ENCODE assay signal across 8 mouse cellular contexts in the genomic region with DNA sequence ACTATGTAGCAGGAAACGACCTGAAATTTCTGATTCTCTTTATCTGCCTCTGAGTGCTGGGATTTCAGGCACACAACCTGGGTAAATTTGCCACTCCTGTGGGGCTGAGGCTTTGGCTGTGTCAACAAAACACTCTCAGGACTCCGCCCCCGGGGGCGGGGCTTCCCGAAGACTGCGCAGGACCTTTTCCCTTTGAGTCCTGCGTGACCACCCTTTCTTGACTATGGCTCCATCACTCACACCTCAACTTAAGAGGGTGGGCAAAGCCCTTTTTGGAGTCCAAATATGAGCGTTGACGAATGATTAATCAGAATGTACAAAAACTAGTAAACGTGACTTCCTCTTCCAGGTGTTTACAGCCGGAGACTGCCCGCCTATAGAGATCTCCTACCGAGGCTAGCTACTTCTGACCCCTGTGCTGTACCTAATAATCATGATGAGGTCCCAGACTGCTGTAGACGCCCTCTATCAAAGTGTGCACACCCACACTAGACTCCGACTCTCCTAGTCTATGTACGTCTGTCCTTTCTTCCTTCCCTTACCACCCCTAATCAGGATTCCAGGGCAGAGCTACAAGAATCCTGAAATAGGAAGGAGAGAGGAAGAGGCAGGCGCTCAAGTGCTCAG. TPM values are rescaled to one million over a fixed set of nuclear protein-coding genes. Genes with fewer than 3 reads are reported as not detected.
A peak's percentile ranks its signal among the peaks of the same experiment; 100 is the strongest.
DNase-seq lines count a peak whose midpoint lies in the region; ATAC-seq and TF ChIP-seq lines count a peak whose summit lies in the region.

No protein-coding gene starts in this region.

- H3K36me3 ChIP-seq in embryonic facial prominence, embryonic 10.5 days (replicated peaks) = peaks cover 36% of the 10 kb centered on the region
- peaks cover 22% of the 10 kb centered on the region for H3K36me3 ChIP-seq in heart, postnatal 0 days (replicated peaks; ENCODE audit: control insufficient read depth, insufficient read depth, low read length)
- H3K36me3 ChIP-seq in lung, embryonic 16.5 days (ENCODE audit: control insufficient read depth, insufficient read depth, low read length) = peaks cover 18% of the 10 kb centered on the region

- no peaks in the 10 kb centered on the region for H3K9me3 ChIP-seq in embryonic facial prominence, embryonic 10.5 days
- no peaks in the 10 kb centered on the region for H3K9me3 ChIP-seq in heart, postnatal 0 days (replicated peaks; ENCODE audit: control insufficient read depth, low read length)
- no peaks in the 10 kb centered on the region for H3K9me3 ChIP-seq in lung, embryonic 16.5 days (ENCODE audit: control insufficient read depth, low read length)

- TF ChIP-seq CTCF in heart, postnatal 0 days (IDR thresholded peaks at IDR 0.05; ENCODE audit: low read depth) = no peak
- TF ChIP-seq CTCF in olfactory bulb, adult 2 months (IDR thresholded peaks at IDR 0.05; ENCODE audit: insufficient read depth, low read depth, low read length) = no peak

- H3K4me3 ChIP-seq in embryonic facial prominence, embryonic 10.5 days = peak overlapping the region; percentile 41
- H3K4me3 ChIP-seq in heart, postnatal 0 days (ENCODE audit: low read depth, low read length) = peak overlapping the region; percentile 15; the same call in 1 of the 2 replicates
- H3K4me3 ChIP-seq in lung, embryonic 16.5 days (ENCODE audit: low read length) = peak overlapping the region; percentile 22
- peak overlapping the region; percentile 15; the same call in 1 of the 2 replicates for H3K4me3 ChIP-seq in olfactory bulb, adult 2 months (ENCODE audit: insufficient read depth, low read depth, low read length)

- no peak for ATAC-seq in heart, postnatal 0 days (ENCODE audit: insufficient read depth, low read depth)
- peak; percentile 20 for ATAC-seq in lung, embryonic 16.5 days (ENCODE audit: low read depth)
- ATAC-seq in monocyte, adult 5-6 weeks (replicated peaks; ENCODE audit: insufficient number of reproducible peaks, low FRiP score, low TSS enrichment, poor library complexity, severe bottlenecking) = no peak

- no peaks in the 10 kb centered on the region for H3K27me3 ChIP-seq in embryonic facial prominence, embryonic 10.5 days (replicated peaks; ENCODE audit: low read depth, poor library complexity, severe bottlenecking)
- no peaks in the 10 kb centered on the region for H3K27me3 ChIP-seq in heart, postnatal 0 days (ENCODE audit: control insufficient read depth, insufficient read depth, low read length)
- no peaks in the 10 kb centered on the region for H3K27me3 ChIP-seq in lung, embryonic 16.5 days (ENCODE audit: control insufficient read depth, insufficient read depth, low read depth, low read length)

- no peak for TF ChIP-seq POLR2A in olfactory bulb, adult 2 months (IDR thresholded peaks at IDR 0.05; ENCODE audit: insufficient read depth, low read depth, low read length)

- 14% methylated on average over 17 of the region's 17 CpGs for WGBS in embryonic facial prominence, embryonic 10.5 days
- 13% methylated on average over 17 of the region's 17 CpGs for WGBS in heart, postnatal 0 days
- 12% methylated on average over 17 of the region's 17 CpGs for WGBS in lung, embryonic 16.5 days
- WGBS in olfactory bulb, adult 2 months = 9% methylated on average over 17 of the region's 17 CpGs

- peak overlapping the region; percentile 45 for H3K4me2 ChIP-seq in heart, postnatal 0 days (ENCODE audit: low read depth, low read length)
- H3K4me2 ChIP-seq in lung, embryonic 16.5 days (ENCODE audit: low read depth, low read length) = peak overlapping the region; percentile 41

- no peak for TF ChIP-seq EP300 in heart, postnatal 0 days (IDR thresholded peaks at IDR 0.05; ENCODE audit: low read depth)

- H3K27ac ChIP-seq in embryonic facial prominence, embryonic 10.5 days (replicated peaks) = 0 out of 2 replicates have a peak overlapping the region, but pooled peaks have one; percentile 8
- no peak overlapping the region for H3K27ac ChIP-seq in heart, postnatal 0 days (ENCODE audit: low read depth)
- H3K27ac ChIP-seq in lung, embryonic 16.5 days (ENCODE audit: low read length) = peak overlapping the region; percentile 43; the same call in 1 of the 2 replicates
- no peak overlapping the region for H3K27ac ChIP-seq in olfactory bulb, adult 2 months (ENCODE audit: insufficient read depth, low read depth, low read length)

- peaks cover 9% of the 10 kb centered on the region for H3K4me1 ChIP-seq in embryonic facial prominence, embryonic 10.5 days
- peaks cover 6% of the 10 kb centered on the region; the same call in 1 of the 2 replicates for H3K4me1 ChIP-seq in heart, postnatal 0 days (ENCODE audit: control insufficient read depth, insufficient read depth)
- peaks cover 9% of the 10 kb centered on the region for H3K4me1 ChIP-seq in lung, embryonic 16.5 days (replicated peaks; ENCODE audit: control insufficient read depth, insufficient read depth, low read length)
- peaks cover 5% of the 10 kb centered on the region for H3K4me1 ChIP-seq in olfactory bulb, adult 2 months (ENCODE audit: control insufficient read depth, insufficient read depth, low read length)

- DNase-seq in B cell, adult 2 months = peak; percentile 81 to 82
- DNase-seq in ZHBTc4 (ENCODE audit: low read depth, low spot score) = peak; percentile 69
- peak; percentile 54 for DNase-seq in embryonic facial prominence, embryonic 10.5 days (ENCODE audit: low spot score)
- no peak for DNase-seq in heart, postnatal 0 days (ENCODE audit: low spot score)
- DNase-seq in kidney, postnatal 14 days = peak; percentile 86

- H3K9ac ChIP-seq in heart, postnatal 0 days (replicated peaks; ENCODE audit: low read depth, low read length) = no peak overlapping the region
- H3K9ac ChIP-seq in lung, embryonic 16.5 days (ENCODE audit: low read length) = peak overlapping the region; percentile 2; the same call in 1 of the 2 replicates

RNA-seq across cellular contexts. Expression of a gene that starts 10.2 kb away (rescaled TPM):
- 17.0 and 17.6 TPM in 2 replicates for polyA plus RNA-seq in embryonic facial prominence, embryonic 10.5 days (2016; fragmentation: Nextera tagmentation; extraction: Ambion mirVana)
- total RNA-seq in heart, postnatal 0 days (2014; rRNA removed; ENCODE audit: low replicate concordance) = 438 and 442 TPM in 2 replicates
- polyA plus RNA-seq in heart, postnatal 0 days (2015; fragmentation: Nextera tagmentation; extraction: Ambion mirVana) = 87.9 and 92.0 TPM in 2 replicates
- 35.8 and 36.5 TPM in 2 replicates for polyA plus RNA-seq in lung, embryonic 16.5 days (2015; fragmentation: Nextera tagmentation; extraction: Ambion mirVana)
- not detected in 2 replicates for polyA plus RNA-seq in olfactory bulb, adult 2 months (2012; ENCODE audit: insufficient read depth, insufficient read length, low replicate concordance, missing spikeins)
- 25.6 to 38.1 TPM (median 29.0 TPM) in 3 replicates for total RNA-seq in monocyte, adult 5-6 weeks (2017)

RNA-seq across cellular contexts. Expression of a gene that starts 25.6 kb away (rescaled TPM):
- polyA plus RNA-seq in embryonic facial prominence, embryonic 10.5 days (2016; fragmentation: Nextera tagmentation; extraction: Ambion mirVana) = 32.1 and 35.3 TPM in 2 replicates
- total RNA-seq in heart, postnatal 0 days (2014; rRNA removed; ENCODE audit: low replicate concordance) = 11.5 and 12.1 TPM in 2 replicates
- polyA plus RNA-seq in heart, postnatal 0 days (2015; fragmentation: Nextera tagmentation; extraction: Ambion mirVana) = 6.2 and 6.9 TPM in 2 replicates
- 16.5 and 17.0 TPM in 2 replicates for polyA plus RNA-seq in lung, embryonic 16.5 days (2015; fragmentation: Nextera tagmentation; extraction: Ambion mirVana)
- polyA plus RNA-seq in olfactory bulb, adult 2 months (2012; ENCODE audit: insufficient read depth, insufficient read length, low replicate concordance, missing spikeins) = not detected in 2 replicates
- 8.8 to 11.7 TPM (median 9.8 TPM) in 3 replicates for total RNA-seq in monocyte, adult 5-6 weeks (2017)

Comparison
In these comparisons a context has a peak if more than half of its experiments do, and no peak if none do; other contexts are left out.
1. H3K27ac ChIP-seq: peak in embryonic facial prominence, embryonic 10.5 days (single experiment) and lung, embryonic 16.5 days (single experiment); none in heart, postnatal 0 days (single experiment) and olfactory bulb, adult 2 months (single experiment).
2. RNA of a gene that starts 10.2 kb away (polyA plus RNA-seq): 87.9 to 92.0 TPM in heart, postnatal 0 days, 35.8 to 36.5 TPM in lung, embryonic 16.5 days and 17.0 to 17.6 TPM in embryonic facial prominence, embryonic 10.5 days; not detected in olfactory bulb, adult 2 months; every median in the first group is over 10 times any median in the second.
3. Peak in every context shown above with its lines, with median percentiles within 50 percentile points of each other: H3K4me3 ChIP-seq.